ENCODE assay signal across 8 mouse cellular contexts in the genomic region with DNA sequence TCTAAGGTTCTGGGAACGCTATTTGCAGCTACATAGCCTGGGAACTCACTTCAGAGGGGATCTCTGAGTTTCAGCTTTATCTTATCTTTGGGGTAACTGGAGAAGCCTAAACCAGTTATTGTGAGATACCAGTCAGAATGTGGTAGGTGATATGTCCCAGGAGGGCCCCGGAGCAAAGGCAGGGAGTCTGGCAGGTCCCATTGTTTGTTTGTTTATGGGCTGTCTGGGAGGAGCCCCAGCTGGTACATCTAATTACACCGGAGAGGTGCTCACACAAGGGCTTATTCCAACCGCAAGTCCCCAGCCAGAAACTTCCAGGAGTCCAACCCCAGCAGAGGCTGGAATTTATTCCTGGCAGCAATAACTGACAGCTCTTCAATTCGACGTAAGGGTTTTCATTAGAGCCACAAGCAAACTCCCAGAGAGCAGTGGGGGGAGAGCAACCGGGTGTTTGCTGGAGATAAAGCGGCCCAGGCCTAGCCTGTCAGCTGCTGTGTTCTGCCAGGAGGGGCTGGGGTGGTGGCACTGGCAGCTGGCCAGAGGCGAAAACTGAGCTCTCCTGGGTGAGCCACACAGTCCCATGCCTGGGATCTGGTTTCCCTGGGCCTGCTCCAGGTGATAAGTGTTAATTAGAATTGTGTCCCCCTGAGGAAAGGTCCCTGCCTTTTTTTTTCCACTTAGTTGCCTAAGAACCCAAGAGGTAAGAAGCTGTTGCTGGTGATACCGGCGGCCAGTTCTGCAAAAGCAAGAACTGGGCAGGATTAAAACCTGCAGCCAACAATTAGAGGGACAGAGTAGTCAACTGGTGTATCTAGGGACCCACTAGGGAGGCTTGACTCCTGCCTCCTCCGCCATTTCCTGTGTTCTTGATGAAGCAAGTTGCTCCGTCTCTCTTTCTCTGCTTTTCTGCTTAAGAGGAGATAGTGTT.
DNase-seq lines count a peak whose midpoint lies in the region; ATAC-seq and TF ChIP-seq lines count a peak whose summit lies in the region.

No protein-coding gene starts in this region.

- no peaks in the 10 kb centered on the region for H3K36me3 ChIP-seq in embryonic facial prominence, embryonic 10.5 days (replicated peaks)
- H3K36me3 ChIP-seq in kidney, postnatal 0 days (ENCODE audit: insufficient read depth, low read length): no peaks in the 10 kb centered on the region

- no peak overlapping the region for H3K4me3 ChIP-seq in embryonic facial prominence, embryonic 10.5 days
- no peak overlapping the region for H3K4me3 ChIP-seq in kidney, postnatal 0 days (replicated peaks; ENCODE audit: low read depth, low read length)
- no peak overlapping the region for H3K4me3 ChIP-seq in left cerebral cortex, adult 2 months

- H3K4me1 ChIP-seq in embryonic facial prominence, embryonic 10.5 days: peaks cover 22% of the 10 kb centered on the region
- H3K4me1 ChIP-seq in kidney, postnatal 0 days (replicated peaks; ENCODE audit: insufficient read depth, low read length): no peaks in the 10 kb centered on the region; the same call in none of the 2 replicates

- no peak for TF ChIP-seq CTCF in kidney, postnatal 0 days (IDR thresholded peaks at IDR 0.05; ENCODE audit: low read depth)
- no peak for TF ChIP-seq CTCF in left cerebral cortex, adult 2 months (IDR thresholded peaks at IDR 0.05)

- DNase-seq in frontal cortex, postnatal 10 days (ENCODE audit: low spot score in 2 of 2): peak; percentile 13 to 15
- DNase-seq in frontal cortex, adult 2 months (ENCODE audit: extremely low spot score in 1 of 2, low spot score in 1 of 2): no peak
- peak; percentile 52 for DNase-seq in embryonic facial prominence, embryonic 10.5 days (ENCODE audit: low spot score)
- peak; percentile 67 for DNase-seq in heart, adult 8-10 months (ENCODE audit: low spot score)
- DNase-seq in kidney, postnatal 0 days (ENCODE audit: low spot score): peak; percentile 51
- DNase-seq in lung, postnatal 36 days: peak; percentile 57
- DNase-seq in spleen, postnatal 36 days (ENCODE audit: low spot score in 2 of 2): peak; percentile 78 to 87
- no peak for DNase-seq in left cerebral cortex, adult 2 months (ENCODE audit: extremely low spot score in 1 of 2, low spot score in 2 of 2)

- no peaks in the 10 kb centered on the region for H3K27me3 ChIP-seq in embryonic facial prominence, embryonic 10.5 days (replicated peaks; ENCODE audit: low read depth, poor library complexity, severe bottlenecking)
- H3K27me3 ChIP-seq in kidney, postnatal 0 days (ENCODE audit: insufficient read depth, low read length): no peaks in the 10 kb centered on the region

- no peak overlapping the region for H3K9ac ChIP-seq in kidney, postnatal 0 days (ENCODE audit: low read depth, low read length)

- H3K9me3 ChIP-seq in embryonic facial prominence, embryonic 10.5 days: no peaks in the 10 kb centered on the region
- H3K9me3 ChIP-seq in kidney, postnatal 0 days (replicated peaks; ENCODE audit: low read length): no peaks in the 10 kb centered on the region

- H3K27ac ChIP-seq in embryonic facial prominence, embryonic 10.5 days (replicated peaks): peak overlapping the region; percentile 51
- 0 out of 2 replicates have a peak overlapping the region, but pooled peaks have one; percentile 25 for H3K27ac ChIP-seq in kidney, postnatal 0 days
- no peak overlapping the region for H3K27ac ChIP-seq in left cerebral cortex, adult 2 months

- 35% methylated on average over 13 of the region's 13 CpGs for WGBS in embryonic facial prominence, embryonic 10.5 days
- WGBS in kidney, postnatal 0 days: 30% methylated on average over 13 of the region's 13 CpGs

- peak; percentile 41 for ATAC-seq in kidney, postnatal 0 days (replicated peaks; ENCODE audit: low FRiP score, low read depth)

- no peak overlapping the region for H3K4me2 ChIP-seq in kidney, postnatal 0 days (ENCODE audit: low read length)

- intact Hi-C loops in left cerebral cortex, adult 2 months (cut with DNase I): no loop called here

Comparison
In these comparisons a context has a peak if more than half of its experiments do, and no peak if none do; other contexts are left out.
1. DNase-seq: peak in frontal cortex, postnatal 10 days (2 of 2), embryonic facial prominence, embryonic 10.5 days (single experiment), heart, adult 8-10 months (single experiment), kidney, postnatal 0 days (single experiment), lung, postnatal 36 days (single experiment) and spleen, postnatal 36 days (2 of 2); none in frontal cortex, adult 2 months (0 of 2) and left cerebral cortex, adult 2 months (0 of 2).